ENCODE assay signal across 25 mouse cellular contexts in the genomic region with DNA sequence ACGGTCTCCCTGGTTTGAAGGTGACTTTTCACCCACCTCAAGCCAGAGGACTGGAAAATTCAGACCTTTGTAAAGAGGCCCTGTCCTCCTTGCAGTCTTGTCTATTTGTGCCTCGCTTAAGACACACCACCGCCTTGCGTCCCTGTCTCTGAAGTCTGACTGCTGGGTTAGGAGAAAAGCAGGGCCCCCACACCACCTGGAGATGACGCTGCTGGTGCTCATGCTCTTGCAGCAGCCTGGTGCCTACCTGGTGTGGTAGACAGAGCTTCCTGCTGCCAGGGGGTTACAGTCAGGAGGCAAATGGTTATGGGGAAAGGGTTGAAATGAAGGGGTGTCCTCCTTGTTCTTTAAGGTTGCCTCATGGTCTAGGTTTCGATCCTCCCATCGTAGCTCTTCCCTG. TPM values are rescaled to one million over a fixed set of nuclear protein-coding genes. Genes with fewer than 3 reads are reported as not detected.
DNase-seq lines count a peak whose midpoint lies in the region; ATAC-seq and TF ChIP-seq lines count a peak whose summit lies in the region.
"Had no signal": no experiment of that assay in that cellular context is flagged by ENCODE, and none has a peak within 500 bp of the region (broad histone marks: within the 10 kb centered on the region; RNA-seq: fewer than 3 reads in every experiment).

No protein-coding gene starts in this region.

- H3K36me3 ChIP-seq in heart, embryonic 12.5 days: no peaks in the 10 kb centered on the region
- H3K36me3 ChIP-seq: G1E had no signal

- WGBS in heart, embryonic 12.5 days: 74% methylated on average over 7 of the region's 7 CpGs

- intact Hi-C loops in gastrocnemius, adult 2 months (cut with DNase I): loop anchor here (10.0 kb wide), 1 partner anchor 191 kb away; no protein-coding TSS in a partner anchor
- intact Hi-C loops in gastrocnemius, postnatal 36 days (cut with DNase I): no loop called here

- ATAC-seq in heart, embryonic 12.5 days (ENCODE audit: insufficient number of reproducible peaks, low FRiP score): no peak
- ATAC-seq: activated CD4-positive, CD25-positive, alpha-beta regulatory T cell, adult 4 months; CD4-positive, CD25-positive, alpha-beta regulatory T cell, adult 4 months; Patski had no signal

- TF ChIP-seq CTCF in gastrocnemius, adult 2 months (IDR thresholded peaks at IDR 0.05): no peak

- no peak overlapping the region for H3K9ac ChIP-seq in heart, embryonic 12.5 days

- peak overlapping the region; percentile 57 for H3K27ac ChIP-seq in gastrocnemius, adult 2 months
- no peak overlapping the region for H3K27ac ChIP-seq in heart, embryonic 12.5 days (ENCODE audit: poor library complexity, severe bottlenecking)

- no peaks in the 10 kb centered on the region for H3K27me3 ChIP-seq in heart, embryonic 12.5 days (replicated peaks)
- H3K27me3 ChIP-seq: Patski had no signal

- no peak overlapping the region for H3K4me3 ChIP-seq in gastrocnemius, adult 2 months
- H3K4me3 ChIP-seq in heart, embryonic 12.5 days: no peak overlapping the region

- no peaks in the 10 kb centered on the region; the same call in 1 of the 2 replicates for H3K9me3 ChIP-seq in heart, embryonic 12.5 days (replicated peaks)
- H3K9me3 ChIP-seq: G1E had no signal

- no peak for DNase-seq in gastrocnemius, adult 2 months
- DNase-seq in gastrocnemius, postnatal 36 days: no peak
- DNase-seq in heart, adult 11 months: peak; percentile 87
- DNase-seq in thymus, postnatal 4 days: peak; percentile 52
- no peak for DNase-seq in thymus, postnatal 0 days (ENCODE audit: low spot score)
- DNase-seq: adrenal gland, adult 2 months; adrenal gland, adult 8-10 months; adrenal gland, postnatal 10 days; adrenal gland, postnatal 14 days; adrenal gland, postnatal 25 days; adrenal gland, postnatal 36 days; cerebellum, adult 11 months; cerebellum, adult 11-12 months; cerebellum, adult 18-20 months had no signal

- no peak overlapping the region for H3K4me2 ChIP-seq in heart, embryonic 12.5 days

- peaks cover 12% of the 10 kb centered on the region; the same call in 1 of the 2 replicates for H3K4me1 ChIP-seq in heart, embryonic 12.5 days (replicated peaks)

RNA-seq across cellular contexts. Expression of a gene that starts 14.8 kb away (rescaled TPM):
- total RNA-seq in gastrocnemius, adult 2 months (2021): 1 to 10 TPM; 3.3 to 3.9 TPM
- 1 to 10 TPM; 2.4 to 3.0 TPM for total RNA-seq in gastrocnemius, postnatal 36 days (2021)
- 4.5 and 4.7 TPM in 2 replicates for polyA plus RNA-seq in heart, embryonic 12.5 days (2016; fragmentation: Nextera tagmentation; extraction: Ambion mirVana)
- polyA plus RNA-seq in thymus, postnatal 0 days (2015; fragmentation: Nextera tagmentation; extraction: Ambion mirVana): 9.4 and 10.1 TPM in 2 replicates

RNA-seq across cellular contexts. Expression of a gene that starts 22.5 kb away (rescaled TPM):
- 10 to 100 TPM; 13.6 to 16.4 TPM for total RNA-seq in gastrocnemius, adult 2 months (2021)
- total RNA-seq in gastrocnemius, postnatal 36 days (2021): 10 to 100 TPM; 16.0 to 21.1 TPM
- 16.6 and 19.4 TPM in 2 replicates for polyA plus RNA-seq in heart, embryonic 12.5 days (2016; fragmentation: Nextera tagmentation; extraction: Ambion mirVana)
- 41.2 and 44.3 TPM in 2 replicates for polyA plus RNA-seq in thymus, postnatal 0 days (2015; fragmentation: Nextera tagmentation; extraction: Ambion mirVana)

RNA-seq across cellular contexts. Expression of a gene that starts 28.7 kb away (rescaled TPM):
- under 1 TPM; 0.45 to 0.64 TPM for total RNA-seq in gastrocnemius, adult 2 months (2021)
- under 1 TPM; 0.23 to 0.27 TPM for total RNA-seq in gastrocnemius, postnatal 36 days (2021)
- polyA plus RNA-seq in heart, embryonic 12.5 days (2016; fragmentation: Nextera tagmentation; extraction: Ambion mirVana): 1.6 and 2.0 TPM in 2 replicates
- 9.8 and 12.2 TPM in 2 replicates for polyA plus RNA-seq in thymus, postnatal 0 days (2015; fragmentation: Nextera tagmentation; extraction: Ambion mirVana)

RNA-seq across cellular contexts. Expression of a gene that starts 40.1 kb away (rescaled TPM):
- not detected for total RNA-seq in gastrocnemius, adult 2 months (2021)
- not detected for total RNA-seq in gastrocnemius, postnatal 36 days (2021)
- polyA plus RNA-seq in heart, embryonic 12.5 days (2016; fragmentation: Nextera tagmentation; extraction: Ambion mirVana): not detected in 2 replicates
- not detected in 2 replicates for polyA plus RNA-seq in thymus, postnatal 0 days (2015; fragmentation: Nextera tagmentation; extraction: Ambion mirVana)
- total RNA-seq: adrenal gland, adult 18-20 months; adrenal gland, adult 2 months; adrenal gland, adult 8-10 months; adrenal gland, postnatal 10 days; adrenal gland, postnatal 14 days; adrenal gland, postnatal 25 days; adrenal gland, postnatal 36 days; adrenal gland, postnatal 4 days; CH12.LX; ES-E14; G1E; MEL had no signal
- polyA plus RNA-seq: activated CD4-positive, CD25-positive, alpha-beta regulatory T cell, adult 4 months; adrenal gland, adult 2 months; brain, embryonic 14.5 days; CD4-positive, CD25-positive, alpha-beta regulatory T cell, adult 4 months had no signal

RNA-seq across cellular contexts. Expression of a gene that starts 40.2 kb away (rescaled TPM):
- under 1 TPM; 0.38 to 0.89 TPM for total RNA-seq in gastrocnemius, adult 2 months (2021)
- under 1 TPM; 0.52 to 0.61 TPM for total RNA-seq in gastrocnemius, postnatal 36 days (2021)
- polyA plus RNA-seq in heart, embryonic 12.5 days (2016; fragmentation: Nextera tagmentation; extraction: Ambion mirVana): 1.3 and 1.4 TPM in 2 replicates
- polyA plus RNA-seq in thymus, postnatal 0 days (2015; fragmentation: Nextera tagmentation; extraction: Ambion mirVana): 2.1 and 2.5 TPM in 2 replicates
- polyA plus RNA-seq: G1E had no signal

Comparison
In these comparisons a context has a peak if more than half of its experiments do, and no peak if none do; other contexts are left out.
1. DNase-seq: peak in heart, adult 11 months (single experiment) and thymus, postnatal 4 days (single experiment); none in gastrocnemius, adult 2 months (single experiment), gastrocnemius, postnatal 36 days (0 of 2) and thymus, postnatal 0 days (single experiment).